Mouse (Mus musculus) erythroid progenitor cell, adult 5-6 weeks (primary cell): ENCODE measurements around the gene Trim11. TPM values are rescaled to one million over a fixed set of nuclear protein-coding genes. Genes with fewer than 3 reads are reported as not detected.

ENCODE experiments used
- ATAC-seq: replicated peaks from 2 replicates; pipeline ENCODE4 v1.8.0; 2016; ENCODE audit warnings: moderate number of reproducible peaks, mild to moderate bottlenecking, moderate TSS enrichment, inconsistent platforms; ENCODE audit not compliant: poor library complexity, low FRiP score, severe bottlenecking
- total RNA-seq, 2 experiments: library from RNA; stranded (forward) in 1 of 2; stranded (reverse) in 1 of 2; fragments of 150-400 nt in 1 of 2; fragments of 186-747, 209-891 nt in 1 of 2; gene quantifications; 2 replicates each; pipeline versions ENCODE4 v1.2.3 to v1.2.4; 2015 to 2017; ENCODE audit warnings: low replicate concordance in 2 of 2

Trim11 gene
- total RNA-seq, 2 experiments from 2014 or later: 10.1 to 15.2 TPM

GRCm38 (mm10) chr11:58955143-58955867 is 22.6 kb upstream of the Trim11 start:
- peak; percentile 3; the same call in 1 of the 2 replicates for ATAC-seq

- ATAC-seq: no peak
Measured at GRCm38 (mm10) chr11:58955868-58956257, 22.0 kb upstream of the Trim11 start.

- no peak for ATAC-seq
Measured at GRCm38 (mm10) chr11:58957226-58957914, 20.5 kb upstream of the Trim11 start.

- ATAC-seq: no peak
Measured at GRCm38 (mm10) chr11:58958536-58958935, 19.4 kb upstream of the Trim11 start.

GRCm38 (mm10) chr11:58959186-58959825 is 18.6 kb upstream of the Trim11 start:
- ATAC-seq: no peak

GRCm38 (mm10) chr11:58959921-58960465 is 17.9 kb upstream of the Trim11 start:
- peak; percentile 76 for ATAC-seq

GRCm38 (mm10) chr11:58961364-58962177 is 16.3 kb upstream of the Trim11 start:
- ATAC-seq: no peak

- no peak for ATAC-seq
Measured at GRCm38 (mm10) chr11:58963543-58963942, 14.3 kb upstream of the Trim11 start.

- ATAC-seq: no peak
Measured at GRCm38 (mm10) chr11:58964216-58964615, 13.7 kb upstream of the Trim11 start.

GRCm38 (mm10) chr11:58965001-58965760 is 12.7 kb upstream of the Trim11 start:
- ATAC-seq: no peak

GRCm38 (mm10) chr11:58967346-58967745 is 10.5 kb upstream of the Trim11 start:
- peak; percentile 61; the same call in 1 of the 2 replicates for ATAC-seq

GRCm38 (mm10) chr11:58968551-58968950 is 9.3 kb upstream of the Trim11 start:
- ATAC-seq: no peak

- ATAC-seq: no peak
Measured at GRCm38 (mm10) chr11:58969027-58969426, 8.9 kb upstream of the Trim11 start.

- ATAC-seq: no peak
Measured at GRCm38 (mm10) chr11:58969659-58970058, 8.2 kb upstream of the Trim11 start.

GRCm38 (mm10) chr11:58970831-58971530 is 6.9 kb upstream of the Trim11 start:
- ATAC-seq: no peak

- ATAC-seq: no peak
Measured at GRCm38 (mm10) chr11:58971796-58972195, 6.1 kb upstream of the Trim11 start.

- ATAC-seq: no peak
Measured at GRCm38 (mm10) chr11:58974414-58974813, 3.5 kb upstream of the Trim11 start.

GRCm38 (mm10) chr11:58977150-58977549 is 743 bp upstream of the Trim11 start:
- peak; percentile 78 for ATAC-seq
